Mouse (Mus musculus) adrenal gland, adult 10 weeks (tissue): ENCODE measurements around the gene Prcc. TPM values are rescaled to one million over a fixed set of nuclear protein-coding genes. Genes with fewer than 3 reads are reported as not detected.

Source experiments
- polyA plus RNA-seq: library from polyadenylated mRNA; stranded (reverse); fragments of 350-450 nt; fragmentation: Illumina TruSeq; extraction: RNeasy Lipid Tissue Mini Kit (QIAGEN cat#74804); gene quantifications from one replicate; pipeline ENCODE4 v1.2.3, GENCODE M21; 2014; ENCODE audit warnings: low read depth, low replicate concordance

Prcc gene
- 4.7 TPM for polyA plus RNA-seq

DNA sequence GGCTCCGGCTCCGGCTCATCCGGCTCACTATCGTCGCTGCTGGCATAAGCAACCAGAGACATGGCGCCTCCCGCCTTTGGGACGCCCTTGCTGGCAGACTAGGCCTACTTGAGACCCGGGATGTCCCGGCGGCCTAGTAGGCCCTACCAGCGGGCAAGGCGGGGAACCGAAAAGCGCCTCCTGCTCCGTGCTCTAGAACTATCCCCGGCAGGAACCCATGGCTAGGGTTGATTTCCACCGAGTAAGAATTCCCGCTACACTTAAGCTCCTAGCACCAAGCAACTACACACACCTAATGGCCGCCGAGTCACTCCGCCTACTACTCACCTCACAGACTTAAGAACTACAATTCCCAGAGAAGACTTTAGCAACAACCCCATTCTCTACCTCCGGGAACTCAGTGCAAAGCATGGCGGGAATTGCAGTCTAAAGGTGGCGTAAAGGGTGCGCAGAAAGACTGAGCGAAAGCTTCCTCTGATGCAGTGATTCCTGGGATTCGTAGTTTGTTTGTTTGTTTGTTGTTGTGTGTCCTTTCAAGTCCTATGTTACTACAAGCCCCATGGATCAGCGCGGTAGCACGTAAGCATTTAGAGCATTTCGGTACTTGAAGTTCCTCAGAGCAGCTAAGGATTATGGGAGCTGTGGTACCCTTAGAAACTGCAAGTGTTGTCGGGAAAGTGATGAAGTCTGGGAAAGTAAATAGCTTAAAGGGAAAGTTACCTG, at the start of gene Prcc:
Gene Prcc, minus strand, starts transcription at position 328 of the 723 bp plus-strand sequence.

DNA sequence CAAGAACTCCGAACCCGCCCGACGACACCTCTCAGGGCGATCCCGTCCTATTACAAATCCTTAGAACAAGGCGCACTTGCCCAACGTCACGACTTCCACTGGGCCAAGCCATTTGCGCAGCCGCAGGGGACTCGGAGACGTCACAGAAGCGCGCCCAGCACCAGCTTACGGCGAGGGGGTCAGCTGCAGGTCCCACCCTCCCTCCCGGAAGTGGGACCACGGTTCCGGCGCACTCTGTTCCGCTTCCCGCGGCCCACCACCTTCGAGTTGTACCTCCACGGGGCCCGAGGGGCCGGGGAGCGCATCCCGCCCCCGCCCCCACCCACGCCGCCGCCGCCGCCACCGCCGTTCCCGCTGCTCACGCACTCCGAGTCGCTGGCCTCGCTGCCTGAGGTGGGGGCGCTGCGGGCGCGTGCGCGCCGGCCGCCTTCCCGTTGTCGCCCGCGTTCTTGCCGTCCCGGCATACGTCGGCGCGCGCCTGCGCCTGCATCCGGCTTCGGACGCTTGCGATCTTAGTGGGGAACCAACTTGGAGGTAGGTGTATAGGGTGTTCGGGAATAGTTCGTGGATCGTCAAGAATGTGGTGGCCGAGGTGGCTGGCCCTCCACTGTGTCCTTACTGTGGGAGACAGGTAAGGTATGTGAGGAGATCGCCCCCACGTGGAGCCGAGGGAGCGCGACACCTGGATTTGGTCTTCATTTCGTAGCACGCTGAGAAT, 44.8 kb upstream of the Prcc start, which contains the start of the genes Isg20l2 and Rrnad1:
Gene Isg20l2, plus strand, starts transcription at position 237 of the 718 bp plus-strand sequence.
Gene Rrnad1, minus strand, starts transcription at position 640 of the 718 bp plus-strand sequence.

DNA sequence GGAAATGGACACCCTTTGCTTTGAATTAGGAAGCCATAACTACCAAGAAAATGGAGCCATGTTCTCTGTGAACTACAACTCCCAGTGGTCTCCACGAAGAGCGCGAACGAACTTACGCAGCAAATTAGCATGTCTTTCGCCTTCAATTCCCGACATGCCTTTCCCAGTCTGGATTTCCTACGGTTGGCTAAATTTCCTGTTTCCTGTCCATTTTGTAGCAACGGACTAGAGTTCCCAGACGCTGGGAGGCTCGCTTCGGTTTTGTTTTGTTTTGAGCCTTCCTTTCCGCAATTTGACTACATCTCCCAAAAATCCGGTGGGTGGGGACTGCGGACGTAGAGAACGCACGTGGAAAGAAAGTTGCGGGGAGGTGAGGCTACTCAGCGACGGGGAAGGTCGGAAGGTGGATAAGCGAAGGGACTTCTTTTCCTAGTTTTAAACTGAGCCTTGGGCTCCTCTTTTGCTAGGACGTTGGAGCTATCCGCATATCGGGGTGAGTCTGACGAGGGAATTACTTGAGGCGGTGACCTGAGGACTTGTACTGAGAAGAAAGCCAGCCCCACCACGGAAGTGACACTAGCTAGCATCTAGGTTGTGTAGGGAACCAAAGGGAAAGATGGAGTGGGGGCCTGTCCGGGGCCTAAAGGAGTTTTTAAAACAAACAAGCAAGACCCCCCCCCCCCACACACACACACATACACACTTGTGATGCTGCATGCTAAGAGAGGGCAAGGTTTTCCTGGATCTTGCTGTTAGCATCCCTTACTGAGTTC, 34.1 kb upstream of the Prcc start, which contains the start of gene Mrpl24:
Gene Mrpl24, plus strand, starts transcription at position 171 of the 773 bp plus-strand sequence.

DNA sequence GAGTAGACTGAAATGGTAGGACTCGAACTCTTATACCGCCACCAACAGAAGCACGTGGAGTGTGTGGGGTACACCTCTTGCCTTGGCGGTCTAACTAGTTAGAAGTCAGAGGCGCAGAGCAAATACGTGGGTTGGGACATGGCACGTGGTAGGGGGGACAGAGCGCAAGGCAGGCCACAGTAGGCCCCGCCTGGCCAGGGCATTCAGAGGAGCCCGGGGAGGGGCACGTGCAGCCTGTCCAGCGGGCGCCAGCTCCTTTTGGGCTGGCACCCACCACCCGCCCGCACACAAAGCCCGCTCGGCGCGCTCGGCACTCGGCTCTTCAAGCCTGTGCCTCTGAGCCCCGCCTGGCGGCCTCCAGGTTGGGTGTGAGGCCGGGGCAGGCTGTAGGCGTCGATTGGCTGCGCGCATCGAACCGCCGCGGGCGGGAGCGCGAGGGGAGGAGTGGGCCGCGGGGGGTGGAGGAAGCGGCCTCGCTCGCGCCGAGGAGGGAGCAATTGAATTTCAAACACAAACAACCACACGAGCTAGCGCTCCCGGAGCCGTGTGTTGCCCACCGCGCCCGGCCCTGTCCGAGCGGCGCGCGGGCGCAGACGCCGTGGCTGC, 20.6 kb upstream of the Prcc start, which contains the start of gene Hdgf:
Gene Hdgf, plus strand, starts transcription at position 442 of the 606 bp plus-strand sequence.

DNA sequence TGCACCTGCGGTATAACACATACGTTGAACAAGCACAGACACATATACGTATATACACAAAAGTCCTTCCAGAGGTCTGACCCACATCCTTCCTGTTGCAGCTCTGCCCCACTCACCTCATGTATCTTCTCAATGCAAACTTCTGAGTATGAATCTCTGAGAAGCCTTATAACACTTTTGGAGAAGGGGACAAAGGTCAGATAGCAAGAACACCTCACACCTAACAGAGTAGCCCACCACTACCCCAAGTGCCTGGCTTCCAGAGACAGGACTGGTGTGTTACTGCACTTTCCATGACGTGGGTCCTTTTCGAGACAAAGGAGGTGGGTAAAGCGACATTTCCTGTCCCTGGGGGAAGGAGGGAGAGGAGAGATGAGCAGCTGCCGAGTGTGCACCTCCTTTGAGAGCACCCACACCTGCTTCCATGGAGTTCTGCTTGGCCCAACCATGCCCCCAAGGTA, 38.7 kb downstream of the Prcc start, which contains the start of gene Sh2d2a:
Gene Sh2d2a, plus strand, starts transcription at position 106 of the 461 bp plus-strand sequence.

DNA sequence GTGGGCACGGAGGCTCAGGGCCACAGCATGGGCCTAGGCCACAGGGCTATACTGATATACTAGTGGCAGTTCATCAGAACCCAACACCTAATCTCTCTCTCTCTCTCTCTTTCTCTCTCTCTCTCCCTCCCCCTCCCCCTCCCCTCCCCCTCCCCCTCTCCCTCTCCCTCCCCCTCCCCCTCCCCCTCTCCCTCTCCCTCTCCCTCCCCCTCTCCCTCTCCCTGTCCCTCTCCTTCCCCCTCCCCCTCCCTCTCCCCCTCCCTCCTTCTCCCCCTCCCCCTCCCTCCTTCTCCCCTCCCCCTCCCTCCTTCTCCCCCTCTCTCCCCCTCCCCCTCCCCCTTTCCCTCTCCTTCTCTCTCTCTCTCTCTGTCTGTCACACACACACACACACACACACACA, 61.2 kb downstream of the Prcc start, which contains the start of gene Pear1:
Gene Pear1, minus strand, starts transcription at position 101 of the 400 bp plus-strand sequence.

Other genes starting within 250 kb of the Prcc start
- not detected for gene Lrrc71, start 137.0 kb downstream of the Prcc start, polyA plus RNA-seq
- gene Ntrk1, start 90.4 kb downstream of the Prcc start, polyA plus RNA-seq, result not detected
- gene Insrr, start 88.7 kb downstream of the Prcc start, polyA plus RNA-seq, result not detected
- gene Pear1, start 61.3 kb downstream of the Prcc start, polyA plus RNA-seq, result 1.3 TPM
- gene Sh2d2a, start 38.9 kb downstream of the Prcc start, polyA plus RNA-seq, result not detected
- 152 TPM for gene Hdgf, start 20.7 kb upstream of the Prcc start, polyA plus RNA-seq
- gene Mrpl24, start 33.9 kb upstream of the Prcc start, polyA plus RNA-seq, result 102 TPM
- 19.4 TPM for gene Isg20l2, start 44.7 kb upstream of the Prcc start, polyA plus RNA-seq
- 11.0 TPM for gene Rrnad1, start 45.1 kb upstream of the Prcc start, polyA plus RNA-seq
- gene Crabp2, start 63.1 kb upstream of the Prcc start, polyA plus RNA-seq, result not detected
- 11.4 TPM for gene Nes, start 85.5 kb upstream of the Prcc start, polyA plus RNA-seq
- gene Bcan, start 114.6 kb upstream of the Prcc start, polyA plus RNA-seq, result 1.7 TPM
- not detected for gene Hapln2, start 142.0 kb upstream of the Prcc start, polyA plus RNA-seq
- 11.0 TPM for gene Gpatch4, start 157.5 kb upstream of the Prcc start, polyA plus RNA-seq
- 37.4 TPM for gene Naxe, start 172.9 kb upstream of the Prcc start, polyA plus RNA-seq
- gene Ttc24, start 192.7 kb upstream of the Prcc start, polyA plus RNA-seq, result not detected
- gene Iqgap3, start 196.4 kb upstream of the Prcc start, polyA plus RNA-seq, result 0.47 TPM